Mouse (Mus musculus): ENCODE data around the gene Nhlrc1. TPM values are rescaled to one million over a fixed set of nuclear protein-coding genes. Genes with fewer than 3 reads are reported as not detected.

The Nhlrc1 gene
- 0.28 TPM for polyA plus RNA-seq (2017; shearing (Covaris generic))

DNA sequence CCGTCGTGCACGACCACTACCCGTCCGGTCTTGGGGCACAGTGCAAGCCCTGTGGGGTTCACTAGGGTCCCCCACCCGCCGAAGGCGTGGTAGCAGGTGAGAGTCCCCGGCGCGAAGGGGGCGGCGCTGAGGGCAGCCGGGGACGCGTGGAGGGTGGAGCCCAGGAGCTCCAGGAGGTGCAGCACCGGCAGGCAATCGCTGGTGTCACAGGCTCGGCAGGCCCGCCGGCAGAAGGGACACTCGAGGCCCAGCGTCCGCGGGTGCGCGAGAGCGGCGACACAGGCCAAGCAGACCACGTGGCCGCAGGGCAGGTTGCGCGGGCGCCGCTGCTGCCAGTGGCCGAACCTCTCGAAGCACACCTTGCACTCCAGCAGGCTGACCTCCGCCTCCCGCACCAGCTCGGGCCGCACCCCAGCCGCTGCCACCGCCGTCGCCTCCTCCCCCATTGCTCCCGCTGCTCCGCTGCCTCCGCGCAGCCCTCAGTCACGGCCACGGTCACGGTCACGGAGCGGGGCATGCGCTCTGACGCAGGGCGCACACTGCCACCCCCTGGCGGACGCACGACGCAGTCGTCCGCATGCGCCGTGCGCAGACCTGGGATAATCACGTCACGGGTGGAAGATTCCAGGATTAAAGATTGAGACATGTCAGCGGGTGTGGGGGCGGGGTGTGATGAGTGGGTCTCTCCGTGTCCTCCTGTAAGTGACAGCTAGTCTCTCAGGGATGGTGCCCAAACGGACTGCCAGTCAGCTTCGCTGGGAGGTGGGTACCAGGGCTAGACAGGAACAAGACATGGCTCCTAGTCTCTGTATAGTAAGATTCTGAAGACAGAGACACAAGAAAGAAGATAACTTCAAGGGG, at the start of gene Nhlrc1:
Gene Nhlrc1 (minus strand): TSS at position 517 of the 861 bp plus-strand sequence.

DNA sequence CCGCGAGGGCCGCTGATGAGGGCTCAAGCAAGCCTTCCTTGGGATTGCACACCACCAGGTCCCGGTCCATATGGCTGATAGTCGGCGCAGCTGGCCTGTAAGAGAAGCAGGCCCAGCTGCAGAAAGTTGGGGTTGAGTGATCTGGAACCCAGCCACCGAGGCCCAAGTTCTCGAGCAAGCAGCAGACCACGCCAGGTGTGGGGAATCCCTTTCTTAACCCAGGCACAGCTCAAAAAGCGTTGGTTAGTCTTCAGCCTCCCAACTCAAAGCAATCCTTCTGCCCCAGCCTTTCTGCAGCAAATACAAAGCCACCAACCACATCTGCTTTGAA, 29.9 kb upstream of the Nhlrc1 start, which contains the start of gene Tpmt:
Gene Tpmt (minus strand): TSS at position 121 of the 331 bp plus-strand sequence.

DNA sequence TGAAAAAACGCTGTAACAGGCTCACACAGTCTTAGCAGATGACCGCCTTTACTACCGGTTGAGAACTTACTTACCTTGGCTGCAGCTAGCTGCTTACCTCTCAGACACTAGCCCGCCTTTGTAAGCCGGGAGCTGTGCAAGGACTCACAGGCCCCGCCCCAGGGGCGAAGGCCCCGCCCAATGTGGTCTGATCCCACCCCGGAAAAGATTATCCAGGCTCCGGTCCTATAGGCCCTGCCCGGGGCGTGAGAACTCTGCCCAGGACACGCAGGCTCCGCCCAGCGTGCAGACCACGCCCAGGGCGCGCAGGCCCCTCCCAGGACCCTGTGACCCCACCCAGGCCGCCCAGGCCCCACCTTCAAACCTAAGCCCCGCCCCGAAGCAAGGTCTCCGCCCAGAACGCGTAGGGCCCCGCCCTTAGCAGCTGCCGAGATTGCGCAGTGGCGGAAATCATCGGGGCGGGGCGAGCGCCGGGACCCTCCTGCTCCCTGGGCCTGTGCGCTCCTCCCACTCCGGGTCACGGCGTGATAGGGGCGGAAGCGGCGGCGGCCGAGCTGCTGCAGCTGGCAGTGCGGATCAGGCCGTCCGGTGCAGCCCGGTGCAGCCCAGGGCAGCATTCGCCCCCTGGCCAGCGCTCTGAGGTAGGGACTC, 28.5 kb upstream of the Nhlrc1 start, which contains the start of gene Kdm1b:
Gene Kdm1b (plus strand): TSS at position 470 of the 651 bp plus-strand sequence.

Other genes starting within 250 kb of the Nhlrc1 start
- 6.0 TPM for gene Kif13a, start 85.0 kb downstream of the Nhlrc1 start, polyA plus RNA-seq (2017; shearing (Covaris generic))
- 31.5 TPM for gene Kdm1b, start 28.6 kb upstream of the Nhlrc1 start, polyA plus RNA-seq (2017; shearing (Covaris generic))
- 4.3 TPM for gene Tpmt, start 29.9 kb upstream of the Nhlrc1 start, polyA plus RNA-seq (2017; shearing (Covaris generic))
- 79.2 TPM for gene Dek, start 91.4 kb upstream of the Nhlrc1 start, polyA plus RNA-seq (2017; shearing (Covaris generic))
- gene Rnf144b, start 107.8 kb upstream of the Nhlrc1 start, polyA plus RNA-seq (2017; shearing (Covaris generic)) = 0.23 TPM

Measured in activated CD4-positive, CD25-positive, alpha-beta regulatory T cell, adult 9 weeks (primary cell).